Mouse (Mus musculus) myocyte (in vitro differentiated cells): ENCODE results near the gene Uroc1.

ENCODE experiments used
- CEBPB ChIP-seq: IDR thresholded peaks from 2 replicates; pipeline ENCODE4 v1.6.1; 2011; ENCODE audit warnings: mild to moderate bottlenecking, moderate library complexity; ENCODE audit not compliant: poor library complexity, insufficient read depth, severe bottlenecking
- E2F4 ChIP-seq: IDR thresholded peaks from one replicate; pipeline ENCODE4 v1.6.1; 2011; ENCODE audit warnings: mild to moderate bottlenecking, control low read depth, moderate library complexity; ENCODE audit not compliant: insufficient read depth
- MAX ChIP-seq: IDR thresholded peaks from one replicate; pipeline ENCODE4 v1.6.1; 2011; ENCODE audit warnings: low read depth, mild to moderate bottlenecking, control low read depth
- POLR2A ChIP-seq: IDR thresholded peaks from one replicate; pipeline ENCODE4 v1.6.1; 2011; ENCODE audit warnings: low read depth, mild to moderate bottlenecking, control low read depth, moderate library complexity; ENCODE audit not compliant: insufficient read length
- POLR2AphosphoS2 ChIP-seq: IDR thresholded peaks from one replicate; pipeline ENCODE4 v1.6.1; 2011; ENCODE audit warnings: low read depth, control low read depth; ENCODE audit not compliant: insufficient read length
- TCF12 ChIP-seq: IDR thresholded peaks from one replicate; pipeline ENCODE4 v1.6.1; 2011; ENCODE audit warnings: mild to moderate bottlenecking, control low read depth; ENCODE audit not compliant: poor library complexity, insufficient read depth, severe bottlenecking

DNA sequence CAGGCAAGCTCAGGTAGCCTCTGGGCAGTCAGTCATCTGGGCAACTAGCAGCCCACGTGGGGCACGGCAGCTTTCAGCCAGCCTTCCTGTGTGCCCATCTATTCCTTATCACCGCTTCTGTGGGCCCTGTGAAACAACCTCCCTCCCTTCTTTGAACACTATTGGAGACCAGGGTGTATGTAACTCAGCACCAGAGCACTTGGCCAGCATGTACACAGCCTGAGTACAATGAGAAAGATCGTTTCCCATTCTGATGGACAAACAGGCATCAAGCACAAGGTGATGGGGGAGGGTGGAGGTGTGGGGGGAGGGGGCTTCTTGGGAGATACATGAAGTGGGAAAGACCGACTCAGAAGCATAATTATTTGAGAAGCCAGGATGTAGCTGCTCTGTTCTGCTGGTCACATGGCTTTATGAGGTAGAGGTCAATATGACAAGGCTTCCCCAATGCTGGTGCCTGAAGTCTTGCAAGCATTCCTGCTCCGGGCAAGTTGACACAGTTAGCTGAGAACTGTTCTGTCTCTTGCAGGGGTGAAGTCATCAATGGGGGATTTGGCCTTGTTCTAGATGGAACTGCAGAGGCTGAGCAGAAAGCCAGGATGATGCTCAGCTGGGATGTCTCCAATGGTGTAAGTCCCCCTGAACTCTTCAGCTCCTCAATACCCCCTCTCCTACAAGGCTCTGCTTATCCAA, 28.0 kb downstream of the Uroc1 start:
- no peak for TF ChIP-seq POLR2AphosphoS2
- TF ChIP-seq MAX = no peak
- TF ChIP-seq POLR2A = no peak
- TF ChIP-seq E2F4 = no peak
- TF ChIP-seq CEBPB = no peak
- no peak for TF ChIP-seq TCF12
